Mouse (Mus musculus) cerebellum, adult (tissue): ENCODE measurements around the gene Tmem25.
"Not testable (repeated sequence)": the region's sequence is repeated elsewhere in the genome, so short reads cannot be mapped to it uniquely, and the experiment has no call there.

ENCODE experiments used
- ATAC-seq: cut with Nextera tagmentation; 2 replicates; pipeline ENCODE4 v1.9.2; 2017; ENCODE audit warnings: mild to moderate bottlenecking, moderate library complexity, mixed read lengths; ENCODE audit not compliant: insufficient number of reproducible peaks, low FRiP score, low TSS enrichment

The Tmem25 gene

DNA sequence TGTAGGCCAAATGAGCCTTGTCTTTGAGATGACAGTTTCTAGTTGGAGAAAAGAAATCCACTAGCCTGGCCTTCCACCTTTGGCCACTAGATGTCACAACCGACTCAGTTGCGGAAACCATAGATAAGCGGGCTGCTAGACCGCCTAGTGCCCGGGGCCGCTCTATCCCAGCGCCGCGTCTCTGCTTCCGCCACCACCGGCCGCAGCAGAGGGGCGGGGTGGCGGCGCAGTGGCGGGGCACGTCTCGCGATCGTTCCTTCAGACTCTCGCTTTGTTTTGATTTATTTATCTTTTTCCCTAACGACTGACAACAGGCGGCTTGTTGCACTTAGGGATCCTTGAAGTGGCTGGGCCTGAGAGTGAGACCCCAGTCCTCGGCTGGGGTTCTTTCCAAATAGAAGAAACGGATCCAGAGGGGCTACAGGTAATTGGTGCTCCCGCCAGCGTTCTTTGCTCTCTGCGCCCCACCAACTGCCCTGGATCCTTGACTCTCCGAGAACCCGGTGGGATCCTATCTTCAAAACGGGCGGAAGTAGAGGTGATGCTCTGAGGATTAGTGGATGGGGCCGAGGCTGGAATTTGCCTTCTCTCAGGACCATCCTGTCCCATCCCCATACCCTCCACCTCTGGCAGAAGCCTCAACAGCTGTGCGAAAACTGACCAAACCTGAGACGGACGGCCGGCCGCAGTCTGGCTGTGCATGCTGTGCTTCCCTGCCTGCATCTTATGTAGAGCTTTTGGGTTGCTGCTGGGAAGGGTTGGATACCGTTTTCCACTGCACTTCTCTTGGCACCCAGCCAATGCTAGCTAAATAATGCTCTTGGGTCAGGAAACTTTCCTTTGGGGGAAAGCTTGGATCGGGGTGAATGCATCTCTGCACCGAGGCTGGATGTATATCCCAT is 26.1 kb downstream of the Tmem25 start:
- peak; percentile 96 for ATAC-seq

DNA sequence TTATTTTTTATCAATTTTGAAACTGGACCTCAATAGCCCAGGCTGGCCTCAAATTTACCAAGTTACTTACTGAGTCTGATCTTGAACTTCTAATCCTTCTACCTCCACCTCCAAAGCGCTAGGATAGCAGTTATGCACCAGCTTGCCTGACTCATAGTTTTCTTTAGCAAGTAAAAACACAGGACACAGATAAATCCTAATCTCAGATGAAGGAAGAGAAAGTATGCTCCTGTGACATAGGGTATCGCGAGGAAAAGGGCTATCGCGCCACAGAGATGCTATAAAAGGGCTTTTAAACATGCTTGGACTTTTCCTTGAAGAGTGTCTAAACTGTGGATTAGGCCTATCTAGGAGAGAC is 26.7 kb downstream of the Tmem25 start:
- ATAC-seq = no peak

DNA sequence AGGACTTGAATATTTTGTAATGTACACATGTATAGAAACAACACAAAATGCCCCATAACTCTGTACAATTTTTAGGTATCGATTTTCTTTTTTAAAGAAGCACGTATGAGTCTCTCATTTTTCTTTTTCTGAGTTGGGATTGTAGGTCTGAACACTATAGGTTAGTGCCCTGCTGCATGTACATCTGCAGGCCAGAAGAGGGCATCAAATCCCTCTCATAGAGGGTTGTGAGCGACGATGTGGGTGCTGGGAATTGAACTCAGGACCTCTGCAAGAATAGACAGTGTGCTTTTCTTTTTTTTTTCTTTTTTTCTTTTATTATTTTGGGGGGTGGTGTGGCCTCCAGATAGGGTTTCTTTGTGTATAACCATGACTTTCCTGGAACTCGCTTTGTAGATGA is 27.7 kb downstream of the Tmem25 start:
- ATAC-seq = no peak

DNA sequence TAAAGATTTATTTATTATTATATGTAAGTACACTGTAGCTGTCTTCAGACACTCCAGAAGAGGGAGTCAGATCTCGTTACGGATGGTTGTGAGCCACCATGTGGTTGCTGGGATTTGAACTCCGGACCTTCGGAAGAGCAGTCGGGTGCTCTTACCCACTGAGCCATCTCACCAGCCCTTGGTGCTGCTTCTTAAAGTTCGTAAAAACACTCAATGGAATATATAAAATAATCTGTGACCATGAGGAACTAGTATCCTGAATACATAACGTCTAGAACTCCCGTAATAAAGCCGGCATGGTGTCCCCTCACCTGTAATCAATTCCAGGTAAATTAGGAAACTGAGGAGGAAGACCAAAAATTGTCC is 31.1 kb downstream of the Tmem25 start:
- ATAC-seq = not testable (repeated sequence)

DNA sequence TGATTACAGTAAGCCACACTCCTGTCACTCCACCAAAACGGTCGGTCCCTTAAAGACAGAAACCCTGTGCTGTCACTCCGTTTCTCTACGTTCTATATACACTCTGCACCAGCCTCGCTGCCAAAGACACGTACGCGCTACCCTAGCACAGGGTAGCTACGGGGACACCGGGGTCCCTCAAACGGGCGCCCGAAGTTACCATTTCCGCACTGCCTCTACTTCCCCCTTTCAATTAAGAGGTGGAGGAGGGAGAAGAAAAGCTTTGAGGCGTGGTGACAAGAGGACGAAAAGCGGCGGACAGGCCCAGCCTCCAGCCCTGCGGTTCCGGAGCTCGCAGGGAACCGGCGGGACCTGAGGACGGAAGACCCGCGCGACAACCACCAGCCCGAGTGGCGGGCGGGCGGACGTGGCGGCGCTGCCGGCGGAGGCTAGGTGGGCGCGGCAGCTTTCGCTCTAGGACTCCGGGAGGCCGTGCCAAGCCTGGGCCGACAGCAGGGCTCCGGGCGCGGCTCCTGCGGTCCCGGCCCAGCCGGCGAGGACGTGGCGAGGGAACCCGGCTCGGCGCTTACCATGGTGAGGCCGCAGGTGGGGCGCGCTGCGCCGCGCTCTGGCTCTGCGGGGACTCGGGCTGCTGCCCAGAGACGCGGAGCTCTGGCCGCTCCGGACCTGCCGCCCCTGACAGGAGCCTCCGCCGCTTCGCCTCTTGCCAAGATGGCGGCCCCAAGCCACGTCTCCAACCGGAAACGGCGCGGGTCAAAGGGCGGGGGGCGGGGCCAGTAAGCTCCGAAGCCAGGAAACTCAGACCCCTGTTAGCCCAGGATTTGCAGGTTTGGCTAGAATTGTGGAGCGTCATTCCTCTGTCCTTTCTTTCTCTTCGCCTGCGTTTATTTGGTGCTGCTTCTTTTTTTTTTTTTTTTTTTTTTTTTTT is 31.7 kb downstream of the Tmem25 start, which contains the start of the genes Arcn1 and Ift46:
Gene Arcn1 (minus strand): TSS at position 745 of the 928 bp plus-strand sequence.
Gene Ift46 (plus strand): TSS at position 808 of the 928 bp plus-strand sequence.
- peak; percentile 81; the same call in 1 of the 2 replicates for ATAC-seq

DNA sequence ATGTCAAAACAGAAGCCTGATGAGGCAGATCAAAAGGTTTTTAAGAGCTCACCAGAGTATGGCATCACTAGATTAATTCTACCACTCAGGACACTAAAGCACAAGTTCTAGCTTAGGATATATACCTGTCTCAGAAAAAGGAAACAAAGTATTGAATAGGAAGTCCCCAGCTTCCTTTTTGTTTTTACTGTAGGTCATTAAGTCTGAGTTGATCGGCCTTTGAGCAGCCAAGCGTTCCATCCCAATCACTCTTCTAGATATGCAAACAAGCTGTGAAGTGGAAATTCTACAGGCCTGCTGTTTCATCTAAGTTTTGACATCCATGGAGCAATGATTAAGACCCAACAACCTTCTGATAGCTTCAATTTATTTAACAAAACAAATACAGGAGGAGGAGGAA is 38.2 kb downstream of the Tmem25 start:
- no peak for ATAC-seq

DNA sequence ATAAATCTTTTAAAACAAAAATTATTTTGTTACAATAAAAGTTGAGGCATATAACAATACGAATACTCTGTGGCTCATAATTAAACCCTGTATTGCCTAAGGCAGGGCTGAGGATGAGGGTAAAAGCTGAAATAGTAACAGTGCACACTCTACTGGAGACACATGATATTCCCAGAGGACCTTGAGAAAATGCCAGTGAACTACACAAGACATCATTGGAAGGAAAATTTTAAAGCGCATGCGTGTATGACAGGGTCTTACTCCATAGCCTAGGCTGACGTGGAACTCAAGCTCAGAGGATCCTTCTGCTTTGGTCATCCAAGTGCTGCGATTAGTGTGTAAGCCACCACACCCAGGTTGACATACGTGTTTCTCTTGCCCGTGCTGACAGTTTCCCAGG is 50.6 kb downstream of the Tmem25 start:
- ATAC-seq = no peak

DNA sequence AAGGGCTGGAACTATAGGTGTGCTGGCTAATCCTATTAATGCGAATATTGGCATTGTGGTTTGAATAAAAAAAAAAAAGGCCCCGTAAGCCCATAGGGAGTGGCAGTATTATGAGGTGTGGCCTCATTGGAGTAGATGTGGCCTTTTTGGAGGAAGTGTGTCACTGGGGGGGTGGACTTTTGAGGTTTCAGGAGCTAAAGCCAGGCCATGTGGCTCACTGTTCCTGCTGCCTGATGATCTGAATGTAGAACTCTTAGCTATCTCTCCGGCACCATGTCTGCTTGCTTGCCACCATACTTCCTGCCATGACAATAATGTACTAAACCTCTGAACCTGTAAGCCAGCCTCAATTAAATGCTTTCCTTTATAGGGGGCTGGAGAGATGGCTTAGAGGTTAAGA is 51.8 kb downstream of the Tmem25 start:
- ATAC-seq = no peak

DNA sequence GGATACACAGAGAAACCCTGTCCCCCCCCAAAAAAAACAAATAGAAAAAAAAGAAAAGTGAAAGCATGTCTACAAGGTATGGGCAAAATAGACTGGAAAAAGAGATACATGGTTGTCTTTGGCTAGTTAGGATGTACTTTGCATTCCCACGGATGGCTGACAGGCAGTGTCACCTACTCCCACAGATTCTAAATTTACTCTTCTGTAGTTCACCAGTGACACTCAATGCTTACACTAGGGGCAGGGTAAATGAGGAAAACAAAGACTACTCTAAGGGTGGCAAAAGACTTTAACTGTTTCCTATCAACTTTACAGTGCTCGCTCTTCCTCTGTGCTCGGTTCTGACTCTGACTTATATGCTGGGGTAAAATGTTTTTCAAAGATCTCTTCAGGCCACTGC is 52.4 kb downstream of the Tmem25 start:
- ATAC-seq = no peak

DNA sequence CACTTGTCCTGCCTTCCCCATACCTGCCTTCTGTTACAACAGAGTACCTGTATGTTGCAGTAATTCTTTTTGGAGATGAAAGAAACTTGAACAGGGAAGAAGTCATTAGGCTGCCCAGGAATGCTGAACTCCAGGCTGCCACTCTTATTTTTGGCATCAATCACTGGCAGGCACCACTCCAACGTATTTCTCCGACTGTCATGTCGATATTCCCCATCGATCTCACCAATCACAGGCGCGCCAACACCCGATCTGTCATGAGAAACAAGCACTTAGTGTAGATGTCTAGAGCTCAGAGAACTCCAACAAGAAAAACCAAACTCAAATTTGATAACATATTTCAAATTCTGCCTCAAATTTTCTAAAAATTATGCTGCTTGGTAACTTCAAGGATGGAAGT is 53.7 kb downstream of the Tmem25 start:
- ATAC-seq = no peak
